ENCODE assay signal across 8 mouse cellular contexts in genomic region chr2:154551927-154552326, GRCm38 (mm10). TPM values are rescaled to one million over a fixed set of nuclear protein-coding genes. Genes with fewer than 3 reads are reported as not detected.
DNase-seq lines count a peak whose midpoint lies in the region; ATAC-seq lines count a peak whose summit lies in the region.

No protein-coding gene starts in this region.

- 27% methylated on average over 21 of the region's 21 CpGs for WGBS in kidney, embryonic 15.5 days
- WGBS in hindbrain, embryonic 15.5 days = 42% methylated on average over 21 of the region's 21 CpGs
- 38% methylated on average over 21 of the region's 21 CpGs for WGBS in midbrain, embryonic 16.5 days

- H3K27ac ChIP-seq in kidney, embryonic 15.5 days = no peak overlapping the region
- H3K27ac ChIP-seq in hindbrain, embryonic 15.5 days (replicated peaks) = 0 out of 2 replicates have a peak overlapping the region, but pooled peaks have one; percentile 49
- no peak overlapping the region for H3K27ac ChIP-seq in midbrain, embryonic 16.5 days (ENCODE audit: low read length)

- H3K27me3 ChIP-seq in kidney, embryonic 15.5 days = peaks cover 35% of the 10 kb centered on the region
- H3K27me3 ChIP-seq in hindbrain, embryonic 15.5 days = peaks cover 10% of the 10 kb centered on the region
- no peaks in the 10 kb centered on the region; the same call in none of the 2 replicates for H3K27me3 ChIP-seq in midbrain, embryonic 16.5 days (ENCODE audit: control insufficient read depth, insufficient read depth, low read depth, low read length)

- H3K4me3 ChIP-seq in kidney, embryonic 15.5 days (replicated peaks) = peak overlapping the region; percentile 13
- H3K4me3 ChIP-seq in hindbrain, embryonic 15.5 days = no peak overlapping the region
- H3K4me3 ChIP-seq in midbrain, embryonic 16.5 days (ENCODE audit: low read depth, low read length) = no peak overlapping the region

- peak overlapping the region; percentile 52 for H3K4me2 ChIP-seq in kidney, embryonic 15.5 days
- peak overlapping the region; percentile 36 for H3K4me2 ChIP-seq in hindbrain, embryonic 15.5 days
- H3K4me2 ChIP-seq in midbrain, embryonic 16.5 days (ENCODE audit: low read length) = peak overlapping the region; percentile 29; the same call in 1 of the 2 replicates

- DNase-seq in kidney, adult 11 months = no peak
- peak; percentile 34 for DNase-seq in embryo, embryonic 9.5 days (ENCODE audit: extremely low spot score)
- no peak for DNase-seq in spleen, postnatal 4 days (ENCODE audit: low spot score in 2 of 2)
- DNase-seq in lung, postnatal 36 days = no peak
- no peak for DNase-seq in retina, postnatal 1 day

- H3K9me3 ChIP-seq in kidney, embryonic 15.5 days (replicated peaks) = no peaks in the 10 kb centered on the region
- no peaks in the 10 kb centered on the region for H3K9me3 ChIP-seq in hindbrain, embryonic 15.5 days
- H3K9me3 ChIP-seq in midbrain, embryonic 16.5 days (replicated peaks; ENCODE audit: control insufficient read depth, low read length, poor library complexity, severe bottlenecking) = no peaks in the 10 kb centered on the region

- no peak overlapping the region for H3K9ac ChIP-seq in kidney, embryonic 15.5 days
- no peak overlapping the region for H3K9ac ChIP-seq in hindbrain, embryonic 15.5 days
- no peak overlapping the region for H3K9ac ChIP-seq in midbrain, embryonic 16.5 days (ENCODE audit: low read depth, low read length)

- H3K4me1 ChIP-seq in kidney, embryonic 15.5 days = peaks cover 27% of the 10 kb centered on the region
- H3K4me1 ChIP-seq in hindbrain, embryonic 15.5 days (replicated peaks) = peaks cover 41% of the 10 kb centered on the region
- H3K4me1 ChIP-seq in midbrain, embryonic 16.5 days (ENCODE audit: control insufficient read depth, insufficient read depth, low read length) = peaks cover 11% of the 10 kb centered on the region

- 0 out of 2 replicates have a peak, but pooled peaks have one; percentile 13 for ATAC-seq in kidney, embryonic 15.5 days (replicated peaks; ENCODE audit: low FRiP score)
- ATAC-seq in hindbrain, embryonic 15.5 days (ENCODE audit: low FRiP score, low read depth) = 0 out of 2 replicates have a peak, but pooled peaks have one; percentile 3
- ATAC-seq in midbrain, embryonic 16.5 days = peak; percentile 2; the same call in 1 of the 2 replicates

- no peaks in the 10 kb centered on the region for H3K36me3 ChIP-seq in kidney, embryonic 15.5 days
- no peaks in the 10 kb centered on the region for H3K36me3 ChIP-seq in hindbrain, embryonic 15.5 days
- no peaks in the 10 kb centered on the region for H3K36me3 ChIP-seq in midbrain, embryonic 16.5 days (ENCODE audit: control insufficient read depth, insufficient read depth, low read length)

RNA-seq across cellular contexts. Expression of gene Actl10, which starts 0.4 kb away (rescaled TPM):
- 0.19 and 0.22 TPM in 2 replicates for polyA plus RNA-seq in kidney, embryonic 15.5 days (2015; fragmentation: Nextera tagmentation; extraction: Ambion mirVana)
- 0.52 and 0.76 TPM in 2 replicates for polyA plus RNA-seq in hindbrain, embryonic 15.5 days (2015; fragmentation: Nextera tagmentation; extraction: Ambion mirVana)
- 0.19 and 0.44 TPM in 2 replicates for polyA plus RNA-seq in midbrain, embryonic 16.5 days (2015; fragmentation: Nextera tagmentation; extraction: Ambion mirVana)

RNA-seq across cellular contexts. Expression of gene 1700003F12Rik, which starts 5.0 kb away (rescaled TPM):
- polyA plus RNA-seq in kidney, embryonic 15.5 days (2015; fragmentation: Nextera tagmentation; extraction: Ambion mirVana) = 0.58 and 1.7 TPM in 2 replicates
- polyA plus RNA-seq in hindbrain, embryonic 15.5 days (2015; fragmentation: Nextera tagmentation; extraction: Ambion mirVana) = 1.7 and 2.7 TPM in 2 replicates
- polyA plus RNA-seq in midbrain, embryonic 16.5 days (2015; fragmentation: Nextera tagmentation; extraction: Ambion mirVana) = 1.9 and 2.3 TPM in 2 replicates

RNA-seq across cellular contexts. Expression of gene Necab3, which starts 6.8 kb away (rescaled TPM):
- 1.6 and 2.9 TPM in 2 replicates for polyA plus RNA-seq in kidney, embryonic 15.5 days (2015; fragmentation: Nextera tagmentation; extraction: Ambion mirVana)
- polyA plus RNA-seq in hindbrain, embryonic 15.5 days (2015; fragmentation: Nextera tagmentation; extraction: Ambion mirVana) = 20.3 and 21.4 TPM in 2 replicates
- polyA plus RNA-seq in midbrain, embryonic 16.5 days (2015; fragmentation: Nextera tagmentation; extraction: Ambion mirVana) = 18.5 and 19.9 TPM in 2 replicates

RNA-seq across cellular contexts. Expression of gene E2f1, which starts 17.8 kb away (rescaled TPM):
- 20.7 and 21.0 TPM in 2 replicates for polyA plus RNA-seq in kidney, embryonic 15.5 days (2015; fragmentation: Nextera tagmentation; extraction: Ambion mirVana)
- 8.4 and 8.6 TPM in 2 replicates for polyA plus RNA-seq in hindbrain, embryonic 15.5 days (2015; fragmentation: Nextera tagmentation; extraction: Ambion mirVana)
- polyA plus RNA-seq in midbrain, embryonic 16.5 days (2015; fragmentation: Nextera tagmentation; extraction: Ambion mirVana) = 3.2 and 4.2 TPM in 2 replicates

RNA-seq across cellular contexts. Expression of gene Pxmp4, which starts 51.6 kb away (rescaled TPM):
- polyA plus RNA-seq in kidney, embryonic 15.5 days (2015; fragmentation: Nextera tagmentation; extraction: Ambion mirVana) = 27.7 and 29.8 TPM in 2 replicates
- polyA plus RNA-seq in hindbrain, embryonic 15.5 days (2015; fragmentation: Nextera tagmentation; extraction: Ambion mirVana) = 16.9 and 18.6 TPM in 2 replicates
- 14.1 and 15.9 TPM in 2 replicates for polyA plus RNA-seq in midbrain, embryonic 16.5 days (2015; fragmentation: Nextera tagmentation; extraction: Ambion mirVana)
